Mouse (Mus musculus): ENCODE measurements around the gene Rpl3.

DNA sequence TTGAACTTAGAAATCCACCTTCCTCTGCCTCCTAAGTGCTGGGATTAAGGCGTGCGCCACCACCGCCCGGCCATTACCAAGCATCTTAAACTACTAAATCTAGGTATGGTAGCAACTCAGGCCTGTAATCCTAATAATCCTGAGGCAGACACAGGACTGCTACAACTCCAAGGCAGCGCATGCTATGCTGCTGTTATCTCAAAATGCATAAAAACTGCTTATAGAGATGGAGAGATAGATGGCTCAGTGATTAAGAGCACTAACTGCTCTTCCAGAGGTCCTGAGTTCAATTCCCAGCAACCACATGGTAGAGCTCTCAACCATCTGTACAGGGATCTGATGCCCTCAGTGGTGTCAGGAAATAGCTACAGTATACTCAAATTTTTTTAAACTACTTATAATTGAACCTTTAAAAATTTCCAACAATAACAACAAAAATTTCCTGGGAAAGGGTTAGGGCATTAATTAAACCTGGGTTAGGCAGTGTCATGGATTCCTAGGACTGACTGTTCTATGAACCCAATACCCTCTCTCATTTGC is 12.5 kb downstream of the Rpl3 start:
- TF ChIP-seq CTCF (IDR thresholded peaks at IDR 0.05; ENCODE audit: borderline replicate concordance, insufficient read depth, low read depth, low read length) (no peak), POLR2A (IDR thresholded peaks at IDR 0.05; ENCODE audit: borderline replicate concordance, insufficient read depth, low read length) (no peak)

All from cerebellum, adult 2 months (tissue).